Mouse (Mus musculus) lung, adult 2 months (tissue): Measurements from ENCODE around the gene 2700049A03Rik.

Source experiments
- CTCF ChIP-seq: fragments of 200-500 bp; IDR thresholded peaks from 2 replicates; pipeline ENCODE4 v1.5.1; 2011; ENCODE audit warnings: mild to moderate bottlenecking, low read length, control low read depth; ENCODE audit not compliant: insufficient read depth
- POLR2A ChIP-seq: fragments of 200-500 bp; IDR thresholded peaks from 2 replicates; pipeline ENCODE4 v1.6.1; 2011; ENCODE audit warnings: low read depth, mild to moderate bottlenecking, control low read depth, low read length, borderline replicate concordance; ENCODE audit errors: extremely low read depth

DNA sequence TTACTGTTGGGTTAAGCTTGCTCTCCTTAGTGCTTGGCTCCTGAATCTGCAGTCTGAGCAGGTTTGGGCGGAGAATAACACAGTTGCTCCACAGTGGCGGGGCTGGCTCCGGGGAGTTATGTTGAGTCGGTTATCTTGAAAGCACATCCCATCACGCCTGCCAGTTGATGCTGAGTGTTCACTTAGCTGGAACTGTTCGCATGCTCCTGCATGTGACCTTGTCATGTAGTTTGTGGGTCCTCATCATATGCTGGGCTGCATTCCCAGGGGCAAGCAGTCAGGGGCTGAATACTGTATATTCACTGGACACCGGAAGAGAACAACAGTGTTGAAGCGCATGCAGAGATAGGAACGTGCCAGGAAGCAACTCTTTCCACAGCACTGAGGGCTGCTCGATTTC is 23.6 kb upstream of the 2700049A03Rik start:
- TF ChIP-seq CTCF (no peak), POLR2A (no peak)
